In the genomic region with DNA sequence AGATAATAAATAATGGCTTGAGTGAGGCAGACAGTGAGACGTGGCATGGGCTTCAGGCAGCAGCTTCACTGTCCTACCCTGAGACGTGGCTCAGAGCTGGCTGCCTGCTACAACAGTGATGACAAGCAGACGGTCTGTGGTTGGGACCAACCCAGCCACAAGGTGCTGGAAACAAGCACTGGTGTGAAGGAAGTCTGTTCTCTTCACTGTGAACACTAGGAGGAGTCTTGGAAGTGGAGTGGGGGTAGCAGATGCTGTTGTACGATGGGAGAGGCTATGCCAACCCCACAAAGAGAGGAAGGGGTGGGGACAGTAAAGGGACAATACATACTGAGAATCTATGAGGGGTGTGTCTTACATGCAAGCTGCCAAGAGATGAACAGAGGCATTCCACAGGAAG, we compare ENCODE assay signal across 11 mouse cellular contexts. TPM values are rescaled to one million over a fixed set of nuclear protein-coding genes. Genes with fewer than 3 reads are reported as not detected.
DNase-seq lines count a peak whose midpoint lies in the region; ATAC-seq and TF ChIP-seq lines count a peak whose summit lies in the region.
"Had no signal": no experiment of that assay in that cellular context is flagged by ENCODE, and none has a peak within 500 bp of the region (broad histone marks: within the 10 kb centered on the region; RNA-seq: fewer than 3 reads in every experiment).

No protein-coding gene starts in this region.

- H3K4me1 ChIP-seq in heart, adult 2 months (ENCODE audit: control insufficient read depth, insufficient read depth, low read length): peaks cover 17% of the 10 kb centered on the region
- H3K4me1 ChIP-seq in heart, embryonic 11.5 days (ENCODE audit: control insufficient read depth, insufficient read depth, low read length): peaks cover 14% of the 10 kb centered on the region
- peaks cover 30% of the 10 kb centered on the region for H3K4me1 ChIP-seq in lung, postnatal 0 days (ENCODE audit: insufficient read depth, low read depth, low read length)

- peaks cover 4% of the 10 kb centered on the region for H3K79me2 ChIP-seq in heart, adult 2 months (replicated peaks; ENCODE audit: control insufficient read depth, insufficient read depth, low read length)

- no peaks in the 10 kb centered on the region for H3K9me3 ChIP-seq in heart, embryonic 11.5 days (replicated peaks; ENCODE audit: control insufficient read depth, low read length)
- H3K9me3 ChIP-seq in lung, postnatal 0 days (ENCODE audit: low read length): no peaks in the 10 kb centered on the region

- no peak overlapping the region for H3K4me3 ChIP-seq in heart, adult 2 months
- H3K4me3 ChIP-seq in heart, embryonic 11.5 days (ENCODE audit: low read depth, low read length): no peak overlapping the region
- H3K4me3 ChIP-seq in lung, postnatal 0 days (ENCODE audit: low read depth, low read length): no peak overlapping the region

- H3K4me2 ChIP-seq in heart, embryonic 11.5 days: no peak overlapping the region
- no peak overlapping the region for H3K4me2 ChIP-seq in lung, postnatal 0 days (replicated peaks; ENCODE audit: low read depth, low read length)

- peak; percentile 54 for TF ChIP-seq CTCF in heart, adult 2 months (IDR thresholded peaks at IDR 0.05)
- TF ChIP-seq CTCF in brain, embryonic 14.5 days (IDR thresholded peaks at IDR 0.05; ENCODE audit: borderline replicate concordance, extremely low read depth, insufficient read depth, insufficient read length): peak; percentile 6; the same call in 1 of the 2 replicates
- peak; percentile 74 for TF ChIP-seq CTCF in lung, postnatal 0 days (IDR thresholded peaks at IDR 0.05)

- H3K9ac ChIP-seq in heart, adult 2 months (ENCODE audit: low read depth, low read length): no peak overlapping the region
- no peak overlapping the region for H3K9ac ChIP-seq in heart, embryonic 11.5 days (ENCODE audit: low read depth, low read length)
- no peak overlapping the region for H3K9ac ChIP-seq in lung, postnatal 0 days (replicated peaks; ENCODE audit: low read depth)

- WGBS in heart, adult 2 months: 26% methylated on average over 4 of the region's 4 CpGs
- 40% methylated on average over 4 of the region's 4 CpGs for WGBS in heart, embryonic 11.5 days (ENCODE audit: insufficient replicate concordance)
- WGBS in lung, postnatal 0 days: 30% methylated on average over 4 of the region's 4 CpGs

- no peak for DNase-seq in heart, adult 2 months
- peak; percentile 27 for DNase-seq in 3T3-L1 (ENCODE audit: low read depth, low spot score)
- peak; percentile 69 for DNase-seq in brain, embryonic 14.5 days (ENCODE audit: low read depth)
- peak; percentile 70 for DNase-seq in lung, postnatal 0 days (ENCODE audit: low spot score)
- no peak for DNase-seq in left cerebral cortex, adult 11 months (ENCODE audit: low spot score)
- no peak for DNase-seq in spleen, postnatal 4 days (ENCODE audit: low spot score in 2 of 2)
- DNase-seq in c-Kit-positive CD71-positive TER-119-positive erythroid progenitor cells, embryonic 14.5 days (ENCODE audit: low spot score): no peak
- DNase-seq: adrenal gland, adult 2 months; cerebellum, adult 8-10 months; kidney, adult 8-10 months had no signal

- no peaks in the 10 kb centered on the region for H3K36me3 ChIP-seq in heart, adult 2 months (ENCODE audit: control insufficient read depth, insufficient read depth, low read length)
- no peaks in the 10 kb centered on the region for H3K36me3 ChIP-seq in heart, embryonic 11.5 days (ENCODE audit: control insufficient read depth, insufficient read depth, low read length)
- H3K36me3 ChIP-seq in lung, postnatal 0 days (ENCODE audit: insufficient read depth, low read length): no peaks in the 10 kb centered on the region

- peak; percentile 40; the same call in 1 of the 2 replicates for TF ChIP-seq EP300 in heart, adult 2 months (IDR thresholded peaks at IDR 0.05; ENCODE audit: insufficient read depth, low read depth, low read length)
- TF ChIP-seq EP300 in lung, postnatal 0 days (IDR thresholded peaks at IDR 0.05): peak; percentile 69; the same call in 1 of the 2 replicates

- H3K27ac ChIP-seq in heart, adult 2 months: no peak overlapping the region
- H3K27ac ChIP-seq in heart, embryonic 11.5 days (ENCODE audit: low read depth, low read length): no peak overlapping the region
- H3K27ac ChIP-seq in lung, postnatal 0 days (ENCODE audit: low read length): no peak overlapping the region

- H3K27me3 ChIP-seq in heart, adult 2 months (ENCODE audit: control insufficient read depth, insufficient read depth, low read length): no peaks in the 10 kb centered on the region
- H3K27me3 ChIP-seq in heart, embryonic 11.5 days (ENCODE audit: control insufficient read depth, insufficient read depth, low read length): no peaks in the 10 kb centered on the region
- no peaks in the 10 kb centered on the region for H3K27me3 ChIP-seq in lung, postnatal 0 days (replicated peaks; ENCODE audit: insufficient read depth, low read length)

- TF ChIP-seq POLR2A in heart, adult 2 months (IDR thresholded peaks at IDR 0.05; ENCODE audit: insufficient read depth, low read depth, low read length): no peak
- TF ChIP-seq POLR2A in brain, embryonic 14.5 days (IDR thresholded peaks at IDR 0.05; ENCODE audit: borderline replicate concordance, extremely low read depth, insufficient read depth, insufficient read length, poor library complexity, severe bottlenecking): no peak

- intact Hi-C loops in heart, adult 2 months (cut with DNase I): no loop called here

- ATAC-seq in heart, embryonic 11.5 days (replicated peaks; ENCODE audit: insufficient number of reproducible peaks, low FRiP score, low TSS enrichment): no peak
- ATAC-seq in lung, postnatal 0 days: peak; percentile 81

RNA-seq across cellular contexts. Expression of gene Ptgfrn, which starts 12.0 kb away (rescaled TPM):
- 10 to 100 TPM; 19.4 to 25.1 TPM for total RNA-seq in heart, adult 2 months (2021)
- polyA plus RNA-seq in heart, adult 2 months (2012; rRNA removed): 18.5 and 27.2 TPM in 2 replicates
- polyA plus RNA-seq in heart, embryonic 11.5 days (2014; fragmentation: Nextera tagmentation; extraction: Ambion mirVana): 7.4 and 8.3 TPM in 2 replicates
- 13.6 and 20.8 TPM in 2 replicates for polyA plus RNA-seq in brain, embryonic 14.5 days (2012; rRNA removed)
- polyA plus RNA-seq in lung, postnatal 0 days (2015; fragmentation: Nextera tagmentation; extraction: Ambion mirVana): 10.2 and 10.5 TPM in 2 replicates

Comparison
In these comparisons a context has a peak if more than half of its experiments do, and no peak if none do; other contexts are left out.
1. DNase-seq: peak in 3T3-L1 (single experiment), brain, embryonic 14.5 days (single experiment) and lung, postnatal 0 days (single experiment); none in heart, adult 2 months (0 of 2), left cerebral cortex, adult 11 months (single experiment), spleen, postnatal 4 days (0 of 2) and c-Kit-positive CD71-positive TER-119-positive erythroid progenitor cells, embryonic 14.5 days (single experiment).
2. CTCF ChIP-seq: peak in every context shown above with its lines; median percentile 74 in lung, postnatal 0 days; 54 in heart, adult 2 months; 6 in brain, embryonic 14.5 days.